Mouse (Mus musculus): ENCODE results near the gene Ptk7.

GRCm38 (mm10) chr17:46667712-46668111 lies 38.4 kb upstream of the Ptk7 start:
- TF ChIP-seq POLR2A (IDR thresholded peaks at IDR 0.05; ENCODE audit: borderline replicate concordance, control insufficient read depth, low read depth, low read length) (no peak), CTCF (IDR thresholded peaks at IDR 0.05; ENCODE audit: control insufficient read depth, insufficient read depth, low read length) (no peak)
